Mouse (Mus musculus) cerebellum, postnatal 14 days (tissue): ENCODE results near the gene Nmnat2.

Source experiments
- DNase-seq, 2 experiments: peaks; one replicate each; pipeline ENCODE4 v3.0.0; 2021; ENCODE audit warnings: mixed read lengths in 2 of 2

Gene Nmnat2

GRCm38 (mm10) chr1:153059626-153060025 is 104.8 kb downstream of the Nmnat2 start:
- peak in 1 of 2 experiments; percentile 24 for DNase-seq

- DNase-seq: no peak
Measured at GRCm38 (mm10) chr1:153062547-153062946, 107.8 kb downstream of the Nmnat2 start.

- peak; percentile 46 to 58 for DNase-seq
Measured at GRCm38 (mm10) chr1:153064784-153065390, 110.1 kb downstream of the Nmnat2 start.

GRCm38 (mm10) chr1:153065473-153066386 is 110.9 kb downstream of the Nmnat2 start:
- DNase-seq: peak; percentile 86 to 91

GRCm38 (mm10) chr1:153066387-153066781 is 111.6 kb downstream of the Nmnat2 start:
- no peak for DNase-seq

GRCm38 (mm10) chr1:153071563-153071962 is 116.8 kb downstream of the Nmnat2 start:
- DNase-seq: no peak

- DNase-seq: no peak
Measured at GRCm38 (mm10) chr1:153071995-153072394, 117.2 kb downstream of the Nmnat2 start.

GRCm38 (mm10) chr1:153072711-153073110 is 117.9 kb downstream of the Nmnat2 start:
- DNase-seq: no peak

- no peak for DNase-seq
Measured at GRCm38 (mm10) chr1:153073441-153073840, 118.6 kb downstream of the Nmnat2 start.

GRCm38 (mm10) chr1:153075087-153075736 is 120.4 kb downstream of the Nmnat2 start:
- no peak for DNase-seq

- DNase-seq: no peak
Measured at GRCm38 (mm10) chr1:153075955-153076354, 121.2 kb downstream of the Nmnat2 start.

GRCm38 (mm10) chr1:153083233-153083632 is 128.4 kb downstream of the Nmnat2 start:
- DNase-seq: peak in 1 of 2 experiments; percentile 23

GRCm38 (mm10) chr1:153084191-153084590 is 129.4 kb downstream of the Nmnat2 start:
- DNase-seq: peak; percentile 78 to 88

- no peak for DNase-seq
Measured at GRCm38 (mm10) chr1:153085198-153085597, 130.4 kb downstream of the Nmnat2 start.

GRCm38 (mm10) chr1:153087771-153088170 is 133.0 kb downstream of the Nmnat2 start:
- no peak for DNase-seq

- peak in 1 of 2 experiments; percentile 42 for DNase-seq
Measured at GRCm38 (mm10) chr1:153090081-153090480, 135.3 kb downstream of the Nmnat2 start.

GRCm38 (mm10) chr1:153090807-153091206 is 136.0 kb downstream of the Nmnat2 start:
- no peak for DNase-seq

- DNase-seq: peak; percentile 27 to 43
Measured at GRCm38 (mm10) chr1:153091438-153092236, 136.8 kb downstream of the Nmnat2 start.

GRCm38 (mm10) chr1:153092237-153092975 is 137.6 kb downstream of the Nmnat2 start:
- DNase-seq: peak; percentile 84

- no peak for DNase-seq
Measured at GRCm38 (mm10) chr1:153093172-153093571, 138.4 kb downstream of the Nmnat2 start.

- DNase-seq: no peak
Measured at GRCm38 (mm10) chr1:153093581-153093980, 138.8 kb downstream of the Nmnat2 start.
